In the genomic region with DNA sequence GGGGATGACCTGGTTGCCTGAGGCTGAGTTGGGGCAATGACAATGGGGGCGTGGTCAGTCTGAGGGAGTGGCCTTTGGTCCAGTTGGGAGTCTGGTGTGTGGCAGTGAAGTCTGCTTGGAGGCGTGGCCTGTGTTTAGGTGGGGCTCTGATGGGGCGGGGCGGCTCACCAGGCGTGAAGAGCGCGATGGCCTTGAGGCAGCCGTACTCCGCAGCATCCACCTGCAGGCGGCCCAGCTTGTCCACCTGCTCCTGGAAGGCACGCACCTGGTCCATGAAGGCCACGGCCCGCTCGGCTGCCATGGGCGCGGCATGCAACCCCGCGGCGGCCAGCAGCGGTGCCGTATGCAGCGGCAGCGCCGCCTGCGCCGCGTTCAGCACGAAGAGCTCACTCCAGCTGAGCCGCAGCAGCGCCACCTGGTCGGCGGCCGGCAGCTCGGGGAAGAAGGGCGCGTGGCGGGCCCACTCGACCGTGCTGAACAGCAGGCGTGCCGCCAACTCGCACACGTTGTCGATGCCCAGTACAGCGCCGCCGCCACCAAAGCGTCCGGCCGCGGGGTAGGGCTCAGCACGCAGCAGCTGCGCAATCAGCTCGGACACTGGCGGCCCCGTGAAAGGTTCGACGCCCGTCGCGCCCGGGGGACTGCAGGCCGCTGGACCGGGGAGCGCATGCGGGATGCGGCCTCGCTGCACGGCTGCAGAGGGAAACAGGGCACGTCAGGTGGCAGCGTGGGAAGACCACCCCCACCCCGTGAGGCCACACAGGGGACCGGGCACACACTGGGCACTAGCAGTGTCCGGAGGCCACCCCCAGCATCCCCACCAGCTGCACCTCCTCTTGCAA, we compare ENCODE assay signal across 7 mouse cellular contexts. TPM values are rescaled to one million over a fixed set of nuclear protein-coding genes. Genes with fewer than 3 reads are reported as not detected.
DNase-seq lines count a peak whose midpoint lies in the region; ATAC-seq and TF ChIP-seq lines count a peak whose summit lies in the region.

No protein-coding gene starts in this region.

- no peak; the same call in 1 of the 2 replicates for TF ChIP-seq CTCF in hindbrain, postnatal 0 days (IDR thresholded peaks at IDR 0.05; ENCODE audit: low read depth)
- TF ChIP-seq CTCF in small intestine, adult 2 months (IDR thresholded peaks at IDR 0.05; ENCODE audit: extremely low read depth, insufficient read length, insufficient replicate concordance, low read depth, low read length): no peak

- peak overlapping the region; percentile 37 for H3K4me3 ChIP-seq in forebrain, embryonic 13.5 days
- H3K4me3 ChIP-seq in hindbrain, postnatal 0 days (ENCODE audit: low read length): peak overlapping the region; percentile 29
- H3K4me3 ChIP-seq in limb, embryonic 13.5 days: peak overlapping the region; percentile 36
- H3K4me3 ChIP-seq in midbrain, embryonic 12.5 days: peak overlapping the region; percentile 38
- peak overlapping the region; percentile 53 for H3K4me3 ChIP-seq in small intestine, adult 2 months (ENCODE audit: low read depth, low read length)

- H3K4me2 ChIP-seq in forebrain, embryonic 13.5 days: peak overlapping the region; percentile 67
- peak overlapping the region; percentile 62 for H3K4me2 ChIP-seq in hindbrain, postnatal 0 days (ENCODE audit: low read depth, low read length)
- peak overlapping the region; percentile 77 for H3K4me2 ChIP-seq in limb, embryonic 13.5 days (replicated peaks)
- H3K4me2 ChIP-seq in midbrain, embryonic 12.5 days (replicated peaks): peak overlapping the region; percentile 56

- peak overlapping the region; percentile 49; the same call in 1 of the 2 replicates for H3K27ac ChIP-seq in forebrain, embryonic 13.5 days
- H3K27ac ChIP-seq in hindbrain, postnatal 0 days: peak overlapping the region; percentile 82
- H3K27ac ChIP-seq in limb, embryonic 13.5 days: peak overlapping the region; percentile 33; the same call in 1 of the 2 replicates
- peak overlapping the region; percentile 68 for H3K27ac ChIP-seq in midbrain, embryonic 12.5 days (replicated peaks)
- peak overlapping the region; percentile 46 for H3K27ac ChIP-seq in small intestine, adult 2 months (ENCODE audit: insufficient read depth, low read depth, low read length)

- peak; percentile 3; the same call in 1 of the 2 replicates for ATAC-seq in cerebellum, adult (ENCODE audit: insufficient number of reproducible peaks, low FRiP score, low TSS enrichment)
- ATAC-seq in forebrain, embryonic 13.5 days: peak; percentile 8; the same call in 1 of the 2 replicates
- ATAC-seq in hindbrain, postnatal 0 days: peak; percentile 4; the same call in 1 of the 2 replicates
- no peak for ATAC-seq in limb, embryonic 13.5 days (ENCODE audit: low FRiP score, low read depth)
- ATAC-seq in midbrain, embryonic 12.5 days (ENCODE audit: low FRiP score, low read depth): peak; percentile 3

- no peaks in the 10 kb centered on the region for H3K9me3 ChIP-seq in forebrain, embryonic 13.5 days (replicated peaks)
- H3K9me3 ChIP-seq in hindbrain, postnatal 0 days (ENCODE audit: low read length): no peaks in the 10 kb centered on the region
- no peaks in the 10 kb centered on the region for H3K9me3 ChIP-seq in limb, embryonic 13.5 days
- H3K9me3 ChIP-seq in midbrain, embryonic 12.5 days: no peaks in the 10 kb centered on the region

- peaks cover 45% of the 10 kb centered on the region for H3K4me1 ChIP-seq in forebrain, embryonic 13.5 days
- peaks cover 23% of the 10 kb centered on the region for H3K4me1 ChIP-seq in hindbrain, postnatal 0 days (ENCODE audit: insufficient read depth, low read length)
- H3K4me1 ChIP-seq in limb, embryonic 13.5 days: peaks cover 50% of the 10 kb centered on the region
- H3K4me1 ChIP-seq in midbrain, embryonic 12.5 days: peaks cover 46% of the 10 kb centered on the region
- H3K4me1 ChIP-seq in small intestine, adult 2 months (ENCODE audit: control insufficient read depth, insufficient read depth, insufficient read length, low read length): peaks cover 38% of the 10 kb centered on the region

- H3K27me3 ChIP-seq in forebrain, embryonic 13.5 days: peaks cover 13% of the 10 kb centered on the region
- H3K27me3 ChIP-seq in hindbrain, postnatal 0 days (ENCODE audit: insufficient read depth, low read length): no peaks in the 10 kb centered on the region
- no peaks in the 10 kb centered on the region for H3K27me3 ChIP-seq in limb, embryonic 13.5 days
- H3K27me3 ChIP-seq in midbrain, embryonic 12.5 days: peaks cover 21% of the 10 kb centered on the region
- H3K27me3 ChIP-seq in small intestine, adult 2 months (ENCODE audit: control insufficient read depth, insufficient read depth, low read length): no peaks in the 10 kb centered on the region

- 3% methylated on average over 65 of the region's 74 CpGs for WGBS in forebrain, embryonic 13.5 days
- WGBS in hindbrain, postnatal 0 days: 11% methylated on average over 73 of the region's 74 CpGs
- 7% methylated on average over 74 of the region's 74 CpGs for WGBS in limb, embryonic 13.5 days
- 6% methylated on average over 74 of the region's 74 CpGs for WGBS in midbrain, embryonic 12.5 days
- 15% methylated on average over 74 of the region's 74 CpGs for WGBS in small intestine, adult 2 months

- peak; percentile 59 to 63 for DNase-seq in adrenal gland, adult 18-20 months (ENCODE audit: low spot score in 2 of 2)
- peak; percentile 77 for DNase-seq in hindbrain, postnatal 0 days (ENCODE audit: low spot score)

- no peak for TF ChIP-seq POLR2A in small intestine, adult 2 months (IDR thresholded peaks at IDR 0.05; ENCODE audit: low read depth, low read length)

- peak overlapping the region; percentile 62 for H3K9ac ChIP-seq in forebrain, embryonic 13.5 days
- H3K9ac ChIP-seq in hindbrain, postnatal 0 days (replicated peaks; ENCODE audit: low read length): peak overlapping the region; percentile 48
- H3K9ac ChIP-seq in limb, embryonic 13.5 days: peak overlapping the region; percentile 70
- peak overlapping the region; percentile 59 for H3K9ac ChIP-seq in midbrain, embryonic 12.5 days (replicated peaks)

- H3K36me3 ChIP-seq in forebrain, embryonic 13.5 days (ENCODE audit: poor library complexity, severe bottlenecking): peaks cover 26% of the 10 kb centered on the region
- peaks cover 7% of the 10 kb centered on the region; the same call in 1 of the 2 replicates for H3K36me3 ChIP-seq in hindbrain, postnatal 0 days (ENCODE audit: insufficient read depth, low read length)
- H3K36me3 ChIP-seq in limb, embryonic 13.5 days: peaks cover 46% of the 10 kb centered on the region
- H3K36me3 ChIP-seq in midbrain, embryonic 12.5 days: peaks cover 31% of the 10 kb centered on the region
- H3K36me3 ChIP-seq in small intestine, adult 2 months (ENCODE audit: control insufficient read depth, insufficient read depth, low read length): peaks cover 30% of the 10 kb centered on the region

RNA-seq across cellular contexts. Expression of gene Ocel1, which starts 4.7 kb away (rescaled TPM):
- total RNA-seq in adrenal gland, adult 18-20 months (2021): 10 to 100 TPM; 14.4 to 18.6 TPM
- polyA plus RNA-seq in forebrain, embryonic 13.5 days (2015; fragmentation: Nextera tagmentation; extraction: Ambion mirVana): 3.6 and 4.5 TPM in 2 replicates
- total RNA-seq in hindbrain, postnatal 0 days (2014; rRNA removed): 11.8 and 12.3 TPM in 2 replicates
- polyA plus RNA-seq in hindbrain, postnatal 0 days (2015; fragmentation: Nextera tagmentation; extraction: Ambion mirVana): 5.0 and 5.8 TPM in 2 replicates
- 3.1 and 4.1 TPM in 2 replicates for polyA plus RNA-seq in limb, embryonic 13.5 days (2015; fragmentation: Nextera tagmentation; extraction: Ambion mirVana)
- 4.5 and 6.3 TPM in 2 replicates for polyA plus RNA-seq in midbrain, embryonic 12.5 days (2016; fragmentation: Nextera tagmentation; extraction: Ambion mirVana)
- polyA plus RNA-seq in small intestine, adult 2 months (2012; rRNA removed): 19.7 and 70.3 TPM in 2 replicates

RNA-seq across cellular contexts. Expression of gene Nr2f6, which starts 6.0 kb away (rescaled TPM):
- total RNA-seq in adrenal gland, adult 18-20 months (2021): 10 to 100 TPM; 63.9 to 76.0 TPM
- 11.6 and 12.9 TPM in 2 replicates for polyA plus RNA-seq in forebrain, embryonic 13.5 days (2015; fragmentation: Nextera tagmentation; extraction: Ambion mirVana)
- 127 and 129 TPM in 2 replicates for total RNA-seq in hindbrain, postnatal 0 days (2014; rRNA removed)
- 33.8 and 34.1 TPM in 2 replicates for polyA plus RNA-seq in hindbrain, postnatal 0 days (2015; fragmentation: Nextera tagmentation; extraction: Ambion mirVana)
- 38.2 and 43.7 TPM in 2 replicates for polyA plus RNA-seq in limb, embryonic 13.5 days (2015; fragmentation: Nextera tagmentation; extraction: Ambion mirVana)
- 54.4 and 58.5 TPM in 2 replicates for polyA plus RNA-seq in midbrain, embryonic 12.5 days (2016; fragmentation: Nextera tagmentation; extraction: Ambion mirVana)
- 233 and 448 TPM in 2 replicates for polyA plus RNA-seq in small intestine, adult 2 months (2012; rRNA removed)

RNA-seq across cellular contexts. Expression of gene Use1, which starts 9.2 kb away (rescaled TPM):
- 100 to 1,000 TPM; 203 to 204 TPM for total RNA-seq in adrenal gland, adult 18-20 months (2021)
- 95.8 and 99.4 TPM in 2 replicates for polyA plus RNA-seq in forebrain, embryonic 13.5 days (2015; fragmentation: Nextera tagmentation; extraction: Ambion mirVana)
- total RNA-seq in hindbrain, postnatal 0 days (2014; rRNA removed): 116 and 119 TPM in 2 replicates
- 123 and 129 TPM in 2 replicates for polyA plus RNA-seq in hindbrain, postnatal 0 days (2015; fragmentation: Nextera tagmentation; extraction: Ambion mirVana)
- polyA plus RNA-seq in limb, embryonic 13.5 days (2015; fragmentation: Nextera tagmentation; extraction: Ambion mirVana): 108 and 110 TPM in 2 replicates
- polyA plus RNA-seq in midbrain, embryonic 12.5 days (2016; fragmentation: Nextera tagmentation; extraction: Ambion mirVana): 75.8 and 82.5 TPM in 2 replicates
- polyA plus RNA-seq in small intestine, adult 2 months (2012; rRNA removed): 63.7 and 101 TPM in 2 replicates

RNA-seq across cellular contexts. Expression of gene Ushbp1, which starts 19.8 kb away (rescaled TPM):
- 10 to 100 TPM; 14.0 to 16.5 TPM for total RNA-seq in adrenal gland, adult 18-20 months (2021)
- 3.7 and 4.2 TPM in 2 replicates for polyA plus RNA-seq in forebrain, embryonic 13.5 days (2015; fragmentation: Nextera tagmentation; extraction: Ambion mirVana)
- 2.9 and 4.8 TPM in 2 replicates for total RNA-seq in hindbrain, postnatal 0 days (2014; rRNA removed)
- polyA plus RNA-seq in hindbrain, postnatal 0 days (2015; fragmentation: Nextera tagmentation; extraction: Ambion mirVana): 5.1 and 5.3 TPM in 2 replicates
- 8.1 and 8.2 TPM in 2 replicates for polyA plus RNA-seq in limb, embryonic 13.5 days (2015; fragmentation: Nextera tagmentation; extraction: Ambion mirVana)
- 5.6 and 5.9 TPM in 2 replicates for polyA plus RNA-seq in midbrain, embryonic 12.5 days (2016; fragmentation: Nextera tagmentation; extraction: Ambion mirVana)
- polyA plus RNA-seq in small intestine, adult 2 months (2012; rRNA removed): 5.8 and 7.8 TPM in 2 replicates

RNA-seq across cellular contexts. Expression of gene Babam1, which starts 20.9 kb away (rescaled TPM):
- 100 to 1,000 TPM in 1 of 2 experiments, 10 to 100 TPM in 1; 97.9 to 107 TPM for total RNA-seq in adrenal gland, adult 18-20 months (2021)
- 99.2 and 101 TPM in 2 replicates for polyA plus RNA-seq in forebrain, embryonic 13.5 days (2015; fragmentation: Nextera tagmentation; extraction: Ambion mirVana)
- 75.6 and 103 TPM in 2 replicates for total RNA-seq in hindbrain, postnatal 0 days (2014; rRNA removed)
- 94.7 and 95.0 TPM in 2 replicates for polyA plus RNA-seq in hindbrain, postnatal 0 days (2015; fragmentation: Nextera tagmentation; extraction: Ambion mirVana)
- polyA plus RNA-seq in limb, embryonic 13.5 days (2015; fragmentation: Nextera tagmentation; extraction: Ambion mirVana): 93.1 and 99.7 TPM in 2 replicates
- polyA plus RNA-seq in midbrain, embryonic 12.5 days (2016; fragmentation: Nextera tagmentation; extraction: Ambion mirVana): 91.7 and 102 TPM in 2 replicates
- 64.5 and 119 TPM in 2 replicates for polyA plus RNA-seq in small intestine, adult 2 months (2012; rRNA removed)
